Mouse (Mus musculus): ENCODE results near the gene Usp18.

DNA sequence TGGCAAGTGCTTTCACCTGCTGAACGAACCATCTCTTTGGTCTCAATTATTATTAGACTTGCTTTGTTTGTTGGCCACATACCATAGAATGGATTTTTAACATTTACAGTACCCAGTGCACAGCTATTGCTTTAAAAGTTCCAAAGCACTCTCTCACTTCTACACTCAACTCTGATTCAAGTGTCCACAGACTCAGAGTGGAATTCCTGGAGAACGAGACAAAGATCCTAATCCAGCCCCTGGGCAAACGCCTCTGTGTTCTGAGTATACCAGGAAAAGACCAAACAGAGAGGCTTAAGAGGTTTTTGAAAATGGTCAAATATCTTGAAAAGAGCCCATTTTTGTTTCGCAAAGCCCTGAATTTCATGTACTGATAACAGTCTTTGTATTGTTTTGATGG lies 32.7 kb upstream of the Usp18 start:
- no peak for TF ChIP-seq POLR2A (IDR thresholded peaks at IDR 0.05; ENCODE audit: extremely low read depth, insufficient read depth, low read length)
- no peak for TF ChIP-seq CTCF (IDR thresholded peaks at IDR 0.05; ENCODE audit: extremely low read depth, insufficient read depth, low read length)

All from cortical plate, adult 2 months (tissue).